Mouse (Mus musculus): ENCODE measurements around the gene Lnx2.

Lnx2 gene

DNA sequence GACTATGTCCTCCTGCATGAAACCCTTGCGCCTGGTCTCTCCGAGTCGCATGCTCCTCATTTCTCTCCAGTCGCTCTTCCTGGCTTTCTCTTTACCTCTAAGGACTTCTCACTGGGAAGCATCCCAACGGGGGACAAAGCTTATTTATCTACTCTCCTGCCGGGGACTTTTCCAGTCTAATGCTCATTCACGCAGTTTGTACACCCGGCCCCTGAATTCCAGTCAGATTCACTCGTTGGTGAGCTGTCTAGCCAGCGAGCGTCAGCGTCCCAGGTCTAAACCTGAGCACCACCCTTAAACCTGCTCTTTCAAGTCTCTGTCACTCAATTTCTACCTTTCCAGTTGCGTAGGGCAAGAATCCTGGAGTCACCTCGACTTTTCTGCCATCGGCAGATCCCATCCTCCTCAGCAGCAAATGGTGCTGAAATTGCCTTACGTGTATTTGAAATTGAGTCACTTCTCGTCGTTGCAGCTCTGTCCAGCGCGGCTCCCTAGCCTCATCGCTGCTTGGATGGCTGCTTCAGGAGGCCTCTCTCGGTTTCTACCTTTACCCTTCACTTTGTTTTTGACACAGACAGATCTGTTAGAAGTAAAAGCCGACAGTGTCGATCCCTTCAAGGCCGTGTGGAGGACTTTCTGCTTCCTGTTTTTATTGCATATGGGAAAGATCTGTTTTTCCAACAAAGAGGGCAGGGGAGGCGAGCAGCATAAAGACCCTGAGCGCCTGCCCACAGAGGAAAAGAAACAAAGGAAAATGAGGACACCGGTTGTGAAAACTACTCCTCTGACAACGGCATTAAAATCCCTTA lies 24.7 kb downstream of the Lnx2 start:
- DNase-seq (ENCODE audit: low spot score in 2 of 2) = no peak

DNA sequence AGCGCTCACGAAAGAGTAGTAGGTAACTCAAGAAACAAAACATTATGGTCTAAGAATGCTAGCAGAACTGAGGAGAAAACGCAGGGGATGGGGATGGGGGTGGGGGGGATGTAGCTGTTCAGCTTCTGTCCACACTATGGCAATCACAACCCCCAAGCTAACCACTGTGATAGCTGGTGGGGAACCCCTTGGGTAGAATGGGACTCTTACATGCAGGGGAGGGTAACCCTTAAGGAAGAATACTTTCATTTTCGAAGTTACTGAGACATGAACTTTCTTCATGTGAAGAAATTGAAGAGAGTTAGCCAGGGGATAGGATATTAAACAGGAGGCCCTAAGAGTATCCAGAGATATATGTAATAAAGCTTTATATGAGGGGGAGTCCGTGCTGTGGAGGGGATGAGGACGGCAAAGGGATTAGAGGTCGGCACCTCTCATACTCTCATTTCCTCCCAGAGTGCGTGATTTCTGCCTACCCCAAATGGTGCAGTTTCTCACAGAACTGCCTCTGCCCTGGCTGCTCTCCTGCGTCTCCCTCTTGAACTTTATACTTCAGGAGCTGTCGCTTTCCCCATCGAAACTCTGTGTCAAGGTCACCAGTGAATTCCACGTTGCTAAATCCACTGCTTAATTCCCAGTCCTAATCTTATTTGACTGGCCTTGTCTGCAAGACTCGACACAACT lies 25.4 kb downstream of the Lnx2 start:
- no peak for DNase-seq (ENCODE audit: low spot score in 2 of 2)

DNA sequence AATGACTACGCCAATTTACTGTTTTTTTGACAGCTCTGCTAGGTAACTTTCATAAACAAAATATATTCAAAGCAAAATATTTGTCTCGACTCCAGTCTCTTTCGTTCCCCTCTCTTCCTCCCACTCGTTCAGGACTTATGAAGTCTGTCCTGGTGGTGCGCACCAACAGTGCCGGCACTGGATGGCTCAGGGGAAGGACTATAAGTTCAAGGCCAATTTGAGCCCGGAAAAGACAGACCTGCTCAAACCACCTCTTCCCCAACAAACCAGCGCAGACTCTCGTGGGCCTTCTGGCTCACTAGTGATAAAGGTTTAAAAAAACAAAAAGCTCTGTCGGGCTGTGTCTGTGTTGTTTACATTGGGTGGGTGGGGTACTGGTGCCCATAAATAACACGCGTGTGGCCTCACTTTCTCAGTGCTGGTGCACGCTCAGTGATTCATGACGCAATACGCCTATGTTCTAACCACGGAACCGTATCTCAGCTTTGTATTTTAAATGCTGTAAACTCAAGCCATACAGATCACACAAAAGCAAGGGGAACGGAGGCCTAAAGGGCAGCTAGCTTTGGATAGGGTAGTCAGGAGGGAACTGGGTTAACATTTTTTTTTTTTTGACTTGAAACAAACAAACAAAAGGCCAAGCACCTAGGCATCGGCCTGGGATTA lies 26.7 kb downstream of the Lnx2 start:
- no peak for DNase-seq (ENCODE audit: low spot score in 2 of 2)

DNA sequence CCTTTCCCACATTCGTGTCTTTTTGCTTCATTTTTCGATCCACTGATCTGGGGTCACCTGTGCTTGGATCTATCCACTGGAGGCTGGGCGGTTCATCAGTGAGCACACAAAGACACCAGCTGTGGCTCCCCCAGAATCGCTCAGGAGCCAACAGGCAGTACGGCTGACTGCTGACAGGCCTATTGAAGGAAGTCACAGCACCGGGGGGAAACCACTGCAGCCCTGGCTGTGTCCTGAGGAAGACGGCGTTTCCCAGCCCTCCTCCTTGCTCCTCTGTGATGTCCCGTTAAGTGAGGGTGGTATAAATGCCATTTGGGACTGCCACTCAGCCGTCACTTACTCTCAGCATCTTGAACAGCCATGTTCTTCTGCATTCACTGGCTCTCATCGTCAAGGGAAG lies 30.5 kb downstream of the Lnx2 start:
- no peak for DNase-seq (ENCODE audit: low spot score in 2 of 2)

DNA sequence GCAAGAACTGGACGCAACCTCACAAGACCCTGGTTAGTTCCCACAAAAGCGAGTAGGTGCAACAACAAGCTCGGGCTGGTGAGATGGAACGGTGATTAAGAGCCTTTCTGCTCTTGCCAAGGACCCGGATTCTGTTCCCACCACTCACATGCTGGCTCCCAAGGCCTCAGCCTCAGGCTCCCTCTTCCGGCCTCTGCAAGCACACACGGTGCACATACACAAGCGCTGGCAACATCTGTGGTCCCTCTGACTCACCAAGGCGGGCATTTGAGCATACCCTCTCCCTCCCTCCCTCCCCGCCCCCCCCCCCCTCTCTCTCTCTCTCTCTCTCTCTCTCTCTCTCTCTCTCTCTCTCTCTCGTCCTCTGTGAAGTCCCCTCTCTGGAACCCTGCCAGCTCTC lies 31.1 kb downstream of the Lnx2 start:
- DNase-seq (ENCODE audit: low spot score in 2 of 2) = no peak

DNA sequence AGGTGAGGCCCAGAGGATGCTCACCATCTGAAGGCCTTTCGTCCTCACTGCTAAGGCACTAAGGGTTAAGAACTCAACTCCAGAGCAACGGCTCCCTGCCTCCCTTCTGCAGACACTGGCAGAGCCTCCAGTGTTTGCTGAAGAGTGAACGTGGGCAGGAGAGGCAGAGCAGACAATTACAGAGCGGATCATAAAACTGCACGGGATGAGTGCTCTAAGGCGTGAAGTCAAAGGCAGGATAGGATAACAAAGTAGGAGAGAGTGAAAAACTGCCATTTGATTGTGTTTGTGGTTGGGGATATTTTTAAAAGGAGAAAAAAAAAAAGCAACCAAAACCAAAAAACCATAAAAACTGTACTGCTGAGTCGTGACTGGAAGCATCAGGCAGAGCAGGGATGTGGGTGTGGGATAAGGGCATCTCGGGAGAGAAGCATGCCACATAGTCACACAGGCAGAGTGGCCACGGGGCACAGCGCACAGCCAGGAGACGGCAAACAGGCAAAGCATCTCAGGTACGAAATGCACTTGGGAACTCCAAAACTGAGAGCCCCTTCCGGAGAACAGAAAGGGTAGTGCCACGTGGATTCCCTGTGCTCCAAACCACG lies 33.0 kb downstream of the Lnx2 start:
- DNase-seq (ENCODE audit: low spot score in 2 of 2) = no peak

DNA sequence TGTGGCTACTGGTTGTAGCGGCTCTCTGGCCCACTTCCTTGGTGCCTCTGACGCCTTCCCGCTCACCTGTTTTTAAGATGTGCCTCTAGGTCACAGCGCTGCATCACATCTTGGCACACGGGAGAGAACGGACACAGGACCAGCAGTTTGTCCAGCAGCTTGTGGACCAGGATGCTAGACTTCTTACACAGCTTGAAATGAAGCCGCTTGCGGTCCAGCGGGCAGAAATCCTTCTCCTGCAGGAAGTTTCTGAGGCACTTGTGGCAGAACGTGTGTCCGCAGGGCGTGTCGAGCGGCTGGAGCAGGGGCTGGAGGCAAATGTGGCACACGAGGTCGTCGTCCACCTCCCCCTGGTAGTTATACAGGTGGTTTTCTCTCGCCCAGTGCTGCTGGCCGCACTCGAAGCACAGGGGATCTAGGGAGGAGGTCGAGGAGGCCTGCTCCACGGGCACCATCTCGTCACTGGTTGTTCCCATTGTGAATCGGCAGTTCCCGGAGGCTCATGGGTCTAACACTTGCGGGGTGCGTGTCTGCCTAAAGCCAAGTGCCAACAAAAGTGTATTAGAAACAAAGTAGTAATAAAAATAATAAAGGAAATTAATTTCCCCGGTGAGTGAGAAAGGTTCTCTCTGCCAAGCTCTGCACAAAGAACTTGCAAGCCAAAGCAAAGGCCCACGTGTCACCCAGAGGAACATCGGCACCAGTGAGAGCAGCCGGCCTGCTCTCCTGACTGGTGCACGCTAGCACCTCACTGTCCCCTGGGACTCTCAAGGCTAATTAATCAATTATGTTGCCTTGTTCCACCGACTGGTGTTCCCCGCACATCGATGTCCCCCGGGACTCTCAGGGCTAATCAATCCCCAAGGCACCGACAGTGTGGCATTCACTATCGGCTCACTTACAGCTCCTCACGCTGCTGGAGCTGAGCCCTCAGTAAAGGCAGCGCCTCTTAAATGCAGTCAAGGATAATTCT lies 34.1 kb downstream of the Lnx2 start:
- no peak for DNase-seq (ENCODE audit: low spot score in 2 of 2)

DNA sequence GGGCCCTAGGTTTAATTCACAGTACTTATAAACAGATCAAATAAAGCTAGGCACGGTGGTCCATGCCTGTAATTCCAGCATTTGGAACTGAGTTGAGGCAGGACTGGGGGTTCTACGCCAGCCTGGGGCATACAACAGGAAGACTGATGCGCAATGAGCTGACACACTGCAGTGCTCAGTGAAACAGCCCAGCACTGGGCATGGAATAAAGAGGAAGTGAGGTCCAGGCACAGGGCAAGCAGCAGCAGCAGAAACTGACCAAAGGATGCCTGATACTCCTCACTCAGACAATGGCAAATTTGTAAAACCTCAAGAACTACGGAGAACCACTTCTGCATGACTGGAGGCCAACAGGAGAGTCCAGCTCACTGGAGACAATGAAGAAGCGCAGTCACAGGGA lies 37.0 kb downstream of the Lnx2 start:
- no peak for DNase-seq (ENCODE audit: low spot score in 2 of 2)

DNA sequence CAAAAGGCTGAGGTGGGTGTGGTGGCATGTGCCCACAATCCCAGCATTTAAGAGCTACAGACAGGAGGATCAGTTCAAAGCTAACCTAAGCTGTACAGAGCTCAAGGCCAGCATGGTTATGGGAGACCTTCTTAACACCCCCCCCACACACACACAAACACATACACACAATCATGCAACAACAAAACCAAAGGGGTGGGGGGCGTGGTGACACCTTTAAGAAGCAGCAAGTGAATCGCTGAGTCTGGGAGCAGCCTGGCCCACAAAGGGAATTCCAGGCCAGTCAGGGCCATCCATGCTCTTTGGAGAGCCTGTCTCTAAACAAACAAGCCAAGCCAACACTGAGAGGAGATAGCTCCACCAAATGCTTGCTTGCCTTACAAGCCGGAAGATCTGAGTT lies 38.8 kb downstream of the Lnx2 start:
- no peak for DNase-seq (ENCODE audit: low spot score in 2 of 2)

DNA sequence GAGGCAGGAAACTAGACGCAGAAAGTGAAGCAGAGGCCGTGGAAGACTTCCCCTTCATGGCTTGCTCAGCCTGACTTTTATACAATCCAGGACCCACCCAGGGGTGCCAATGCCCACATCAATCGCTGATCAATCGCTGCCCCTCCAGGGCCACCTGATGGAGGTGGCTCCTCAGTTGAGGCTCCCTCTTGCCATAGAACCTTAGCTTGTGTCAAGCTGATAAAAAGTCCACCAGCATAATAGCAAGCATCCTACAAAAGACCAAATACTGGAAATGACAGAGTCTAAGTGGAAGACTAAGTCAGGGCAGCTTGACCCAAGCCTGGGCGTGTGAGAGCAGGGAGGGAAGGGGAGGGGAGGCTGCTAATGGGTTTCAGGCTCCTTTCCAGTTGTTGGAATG lies 39.7 kb downstream of the Lnx2 start:
- DNase-seq (ENCODE audit: low spot score in 2 of 2) = no peak

DNA sequence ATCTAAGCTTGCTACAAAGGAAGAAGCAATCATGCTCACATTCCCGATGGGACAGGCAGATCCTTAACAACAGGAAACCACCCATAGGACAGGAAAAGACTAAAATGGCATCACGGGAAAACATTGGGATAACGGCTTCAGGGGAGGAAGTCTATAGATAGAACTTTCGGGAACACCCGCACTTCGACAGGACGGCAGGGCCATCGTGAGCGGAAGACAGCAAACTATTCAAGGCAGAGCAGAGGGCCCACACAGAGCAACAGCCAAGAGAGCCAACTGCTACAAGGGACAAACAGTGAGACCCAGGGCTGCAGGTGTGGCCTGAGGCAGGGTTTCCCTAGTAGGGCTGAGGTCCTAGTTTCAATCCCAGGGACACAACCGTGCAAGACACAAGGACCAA lies 40.4 kb downstream of the Lnx2 start:
- DNase-seq (ENCODE audit: low spot score in 2 of 2) = no peak

DNA sequence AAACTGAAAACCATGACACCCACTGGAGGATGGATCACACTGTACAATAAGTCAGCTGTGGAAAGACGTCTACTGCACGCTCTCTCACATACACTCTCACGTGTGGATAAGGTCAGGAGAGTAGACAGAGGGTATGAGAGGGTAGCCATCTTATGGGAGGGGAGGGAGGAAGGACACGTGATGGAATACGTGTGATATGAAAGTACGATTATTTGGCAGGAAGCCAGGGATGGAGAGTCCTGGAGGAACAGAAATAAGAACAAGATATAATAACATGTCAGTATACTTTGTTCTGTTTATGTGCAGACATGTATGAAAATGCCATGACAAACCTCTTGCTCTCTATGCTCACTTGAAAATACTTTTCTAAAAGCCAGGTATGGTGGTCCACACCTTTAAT lies 41.1 kb downstream of the Lnx2 start:
- no peak for DNase-seq (ENCODE audit: low spot score in 2 of 2)

DNA sequence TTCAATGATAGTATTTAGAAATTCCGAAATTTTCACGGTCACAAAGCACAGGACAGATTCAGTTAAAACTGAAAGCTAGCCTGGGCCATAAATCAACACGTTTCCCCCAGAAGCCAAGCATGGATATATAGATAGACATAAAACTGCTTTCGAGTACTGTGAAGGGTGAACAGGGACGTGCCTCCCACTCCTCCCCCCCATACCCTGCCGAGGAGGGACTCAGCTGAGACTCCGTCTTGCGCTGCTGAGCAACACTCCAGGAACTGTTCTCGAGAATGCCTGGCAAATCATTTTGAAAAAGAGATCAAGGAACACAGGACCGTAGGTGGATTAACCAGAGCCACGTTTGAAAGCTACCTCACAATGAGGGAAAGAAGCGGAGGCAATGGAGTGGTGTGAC lies 42.1 kb downstream of the Lnx2 start:
- no peak for DNase-seq (ENCODE audit: low spot score in 2 of 2)

DNA sequence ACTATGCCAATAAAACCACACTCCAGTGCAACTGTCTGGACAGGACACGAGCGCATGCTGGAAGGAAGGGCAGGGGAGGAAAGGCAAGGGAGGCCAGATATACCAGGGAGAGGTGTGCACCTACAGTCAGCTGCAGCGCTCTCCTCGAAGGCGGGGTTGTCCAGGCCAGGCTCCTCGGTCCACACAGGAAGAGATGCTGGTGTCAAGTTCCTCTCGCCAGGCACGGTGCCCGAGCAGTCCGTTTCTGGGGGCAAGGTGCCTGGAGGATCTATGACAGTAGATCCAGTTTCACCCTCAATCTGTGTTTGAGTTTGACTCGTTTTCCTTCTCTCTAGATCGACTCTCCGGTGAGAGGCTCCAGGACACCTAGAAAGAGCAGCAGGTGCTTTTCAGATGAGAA lies 43.2 kb downstream of the Lnx2 start:
- DNase-seq (ENCODE audit: low spot score in 2 of 2) = no peak

DNA sequence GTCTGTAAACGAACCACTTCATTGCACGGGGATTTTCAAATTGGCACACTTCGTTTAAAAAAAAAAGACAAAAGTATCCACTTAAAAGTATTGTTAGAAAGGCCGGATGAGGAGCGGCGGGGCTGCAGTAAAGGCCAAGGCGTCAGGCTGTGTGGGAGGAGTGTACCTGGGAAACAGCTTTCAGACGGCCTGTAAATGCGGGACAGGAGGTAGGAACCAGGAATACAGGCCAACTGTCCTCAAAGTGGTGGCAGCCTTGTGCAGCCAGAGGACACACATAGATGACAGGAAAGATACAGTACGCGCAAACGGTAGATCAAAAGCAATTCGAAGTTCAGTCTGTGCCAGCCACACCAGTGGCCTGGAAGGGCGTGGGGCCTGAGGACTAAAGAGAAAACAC lies 45.1 kb downstream of the Lnx2 start:
- no peak for DNase-seq (ENCODE audit: low spot score in 2 of 2)

DNA sequence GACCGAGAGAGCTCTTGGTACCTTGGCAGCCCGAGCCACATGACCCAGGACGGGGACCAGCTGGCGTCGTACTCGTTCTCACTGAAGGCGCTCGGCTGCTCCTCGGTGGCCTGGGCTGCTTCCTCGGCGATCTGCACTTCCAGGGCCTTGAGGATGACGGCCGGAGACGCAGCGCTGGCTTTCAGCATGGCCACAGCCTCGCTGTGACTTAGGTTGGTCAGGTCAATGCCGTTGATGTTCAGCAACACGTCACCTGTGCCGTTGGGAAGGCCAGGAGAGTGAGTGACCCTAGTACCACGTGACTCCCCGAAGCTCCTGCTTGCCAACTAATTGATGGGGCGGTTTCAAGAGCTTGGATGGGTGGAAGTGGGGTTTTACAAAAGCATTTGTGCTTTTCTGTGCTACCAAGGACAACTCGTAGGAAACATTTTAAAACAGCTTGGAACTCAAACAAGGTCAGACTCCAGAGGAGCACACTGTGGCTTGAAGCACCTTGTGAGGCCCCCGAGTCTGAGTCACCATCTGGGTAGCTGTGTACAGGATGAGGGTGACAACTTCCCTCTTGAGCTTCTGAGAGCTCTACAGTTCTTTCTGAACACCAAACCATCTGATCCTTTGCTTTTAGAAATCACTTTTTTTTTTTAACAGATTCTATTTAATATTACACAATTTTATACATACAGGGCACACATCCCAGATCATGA lies 51.9 kb downstream of the Lnx2 start:
- no peak for DNase-seq (ENCODE audit: low spot score in 2 of 2)

DNA sequence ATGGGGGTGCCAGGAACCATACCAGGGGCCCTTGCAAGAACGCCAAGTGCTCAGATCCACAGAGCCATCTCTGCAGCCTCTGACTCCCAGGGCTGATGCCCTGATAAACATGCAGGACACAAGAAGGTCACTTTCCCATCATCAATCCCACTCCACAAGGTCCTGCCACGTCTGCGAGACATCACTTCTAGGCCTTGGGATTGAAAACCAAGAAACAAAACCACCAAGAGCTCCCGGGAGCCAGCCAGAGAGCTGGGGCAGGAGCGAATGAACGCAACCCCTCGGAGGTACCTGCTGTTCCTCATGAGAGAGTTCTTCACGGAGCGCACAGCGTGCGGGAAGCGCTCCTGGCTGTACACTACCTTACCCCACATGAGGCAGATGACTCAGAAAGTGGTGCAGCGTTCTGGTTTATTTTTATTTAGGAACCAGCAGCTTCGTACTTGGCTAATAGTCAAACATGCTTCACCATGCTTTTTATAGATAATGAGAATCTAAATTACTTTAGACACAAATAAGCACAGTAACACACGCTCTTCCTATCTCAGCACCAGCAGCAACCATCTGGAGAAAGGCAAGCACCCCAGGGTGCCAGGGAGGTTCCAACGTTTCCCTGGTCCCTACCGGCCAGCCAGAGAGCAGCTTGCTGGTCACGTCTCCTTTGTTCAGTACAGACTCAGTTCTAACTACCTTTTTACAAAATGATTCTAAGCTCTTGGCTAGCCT lies 53.0 kb downstream of the Lnx2 start:
- no peak for DNase-seq (ENCODE audit: low spot score in 2 of 2)

DNA sequence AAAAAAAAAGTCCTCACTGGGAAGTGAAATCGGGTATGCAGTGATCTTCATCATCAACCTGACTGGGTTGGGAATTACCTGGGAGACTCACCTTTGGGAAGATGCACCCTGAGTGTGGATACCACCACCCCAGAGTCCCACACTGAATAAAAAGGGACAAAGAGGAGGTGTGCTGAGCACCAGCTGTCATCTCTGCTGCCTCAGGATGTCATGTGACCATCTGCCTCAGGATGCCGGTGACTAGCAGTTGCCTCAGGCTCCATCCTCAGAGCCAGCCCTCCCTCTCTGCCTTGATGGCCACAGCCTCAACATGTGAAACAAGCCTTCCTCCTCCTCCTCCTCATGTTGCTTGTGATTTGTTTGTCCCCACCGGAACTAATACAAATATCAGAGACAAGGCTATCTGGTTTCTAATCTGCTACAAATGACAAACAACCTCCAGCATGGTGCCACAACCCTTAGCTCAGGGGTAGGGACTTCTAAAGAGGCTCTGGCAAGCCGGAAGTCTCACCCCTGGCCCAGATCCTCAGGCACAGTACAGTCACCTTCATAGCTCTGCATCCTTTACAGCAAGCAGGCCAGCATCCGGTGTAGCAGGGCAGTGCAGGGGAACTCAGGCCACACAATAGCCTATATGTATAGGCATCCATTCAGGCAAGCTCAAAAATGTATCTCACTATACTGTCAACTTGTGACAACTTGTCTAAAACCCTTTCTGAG lies 54.7 kb downstream of the Lnx2 start:
- no peak for DNase-seq (ENCODE audit: low spot score in 2 of 2)

DNA sequence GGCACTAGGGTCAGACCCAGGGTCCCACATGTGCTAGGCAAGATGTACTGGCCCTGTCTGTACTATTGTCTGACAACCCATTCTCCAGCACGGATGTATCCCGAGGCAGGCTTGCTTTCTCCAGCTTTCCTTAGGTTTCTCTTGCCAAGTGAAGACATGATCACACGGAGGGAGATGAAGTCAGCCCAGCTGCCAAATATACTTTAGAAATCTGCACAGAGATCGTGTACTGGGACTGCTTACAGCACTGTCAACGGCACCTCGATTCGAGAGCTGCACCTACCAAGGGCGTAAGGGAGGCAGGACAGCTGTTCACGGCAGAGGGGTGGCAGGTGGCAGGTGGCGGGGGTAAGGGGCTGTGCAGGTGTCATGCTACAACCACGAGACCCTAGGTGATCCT lies 55.8 kb downstream of the Lnx2 start:
- DNase-seq (ENCODE audit: low spot score in 2 of 2) = no peak
